Mouse (Mus musculus): ENCODE data around the gene Tex2. TPM values are rescaled to one million over a fixed set of nuclear protein-coding genes. Genes with fewer than 3 reads are reported as not detected.

The Tex2 gene
- polyA plus RNA-seq, 1 experiment from 2014 or later = 29.5 TPM

GRCm38 (mm10) chr11:106562707-106563106 is 50.5 kb downstream of the Tex2 start:
- no peaks in the 10 kb centered on the region for H3K9me3 ChIP-seq (ENCODE audit: control insufficient read depth, low read length)
- no peak for ATAC-seq
- H3K4me2 ChIP-seq (ENCODE audit: low read length) = no peak overlapping the region
- no peak overlapping the region for H3K4me3 ChIP-seq (ENCODE audit: low read length)
- 83% methylated on average over 4 of the region's 4 CpGs for whole genome bisulfite sequencing
- H3K36me3 ChIP-seq (ENCODE audit: control insufficient read depth, insufficient read depth, low read length) = peaks cover 12% of the 10 kb centered on the region
- H3K9ac ChIP-seq (ENCODE audit: low read depth, low read length) = no peak overlapping the region
- H3K27ac ChIP-seq (ENCODE audit: low read depth, low read length) = no peak overlapping the region
- peaks cover 2% of the 10 kb centered on the region; the same call in 1 of the 2 replicates for H3K4me1 ChIP-seq (ENCODE audit: control insufficient read depth, insufficient read depth, low read depth, low read length)
- no peaks in the 10 kb centered on the region for H3K27me3 ChIP-seq (replicated peaks; ENCODE audit: control insufficient read depth, insufficient read depth, low read length)

DNA sequence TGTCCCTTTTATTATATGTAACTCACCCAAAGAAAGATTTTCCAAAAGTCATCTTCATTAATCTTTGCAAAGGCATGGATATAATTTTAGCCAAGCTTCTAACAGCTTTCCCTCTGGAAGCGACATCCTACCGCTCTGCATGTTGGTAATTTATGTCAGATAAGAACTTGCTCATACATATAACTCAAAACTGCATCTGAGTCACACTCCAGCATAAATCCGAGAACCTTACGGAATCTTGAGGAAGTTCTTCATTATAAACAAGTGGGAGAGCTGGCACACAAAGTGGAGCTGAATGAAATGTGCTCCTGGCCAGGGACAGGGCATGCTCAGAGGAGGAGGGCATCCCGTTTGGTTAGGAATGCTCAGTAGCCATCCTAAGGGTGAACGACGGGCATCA is 53.5 kb downstream of the Tex2 start:
- no peak overlapping the region for H3K4me3 ChIP-seq (ENCODE audit: low read length)
- H3K36me3 ChIP-seq (ENCODE audit: control insufficient read depth, insufficient read depth, low read length) = no peaks in the 10 kb centered on the region
- no peak overlapping the region for H3K9ac ChIP-seq (ENCODE audit: low read depth, low read length)
- no peaks in the 10 kb centered on the region for H3K9me3 ChIP-seq (ENCODE audit: control insufficient read depth, low read length)
- peaks cover 5% of the 10 kb centered on the region for H3K4me1 ChIP-seq (ENCODE audit: control insufficient read depth, insufficient read depth, low read depth, low read length)
- H3K27me3 ChIP-seq (replicated peaks; ENCODE audit: control insufficient read depth, insufficient read depth, low read length) = no peaks in the 10 kb centered on the region
- H3K27ac ChIP-seq (ENCODE audit: low read depth, low read length) = no peak overlapping the region
- H3K4me2 ChIP-seq (ENCODE audit: low read length) = no peak overlapping the region
- no peak for ATAC-seq
- 91% methylated on average over 7 of the region's 7 CpGs for WGBS

- no peaks in the 10 kb centered on the region for H3K27me3 ChIP-seq (replicated peaks; ENCODE audit: control insufficient read depth, insufficient read depth, low read length)
- no peak overlapping the region for H3K9ac ChIP-seq (ENCODE audit: low read depth, low read length)
- H3K4me3 ChIP-seq (ENCODE audit: low read length) = no peak overlapping the region
Observed at GRCm38 (mm10) chr11:106558008-106558407, 55.2 kb downstream of the Tex2 start.

GRCm38 (mm10) chr11:106557398-106557797 is 55.8 kb downstream of the Tex2 start:
- ATAC-seq = no peak
- Histone ChIP-seq H3K4me1 (ENCODE audit: control insufficient read depth, insufficient read depth, low read depth, low read length) (peaks cover 5% of the 10 kb centered on the region), H3K27me3 (replicated peaks; ENCODE audit: control insufficient read depth, insufficient read depth, low read length) (no peaks in the 10 kb centered on the region), H3K4me2 (ENCODE audit: low read length) (no peak overlapping the region), H3K4me3 (ENCODE audit: low read length) (no peak overlapping the region), H3K9me3 (ENCODE audit: control insufficient read depth, low read length) (no peaks in the 10 kb centered on the region), H3K36me3 (ENCODE audit: control insufficient read depth, insufficient read depth, low read length) (no peaks in the 10 kb centered on the region), H3K9ac (ENCODE audit: low read depth, low read length) (no peak overlapping the region), H3K27ac (ENCODE audit: low read depth, low read length) (no peak overlapping the region)
- WGBS = 84% methylated on average over 7 of the region's 7 CpGs

More at GRCm38 (mm10) chr11:106558008-106558407, 55.2 kb downstream of the Tex2 start:
- WGBS = 75% methylated on average over 4 of the region's 4 CpGs
- H3K36me3 ChIP-seq (ENCODE audit: control insufficient read depth, insufficient read depth, low read length) = no peaks in the 10 kb centered on the region
- no peak overlapping the region for H3K27ac ChIP-seq (ENCODE audit: low read depth, low read length)
- H3K4me1 ChIP-seq (ENCODE audit: control insufficient read depth, insufficient read depth, low read depth, low read length) = peaks cover 5% of the 10 kb centered on the region
- no peaks in the 10 kb centered on the region for H3K9me3 ChIP-seq (ENCODE audit: control insufficient read depth, low read length)
- no peak for ATAC-seq
- H3K4me2 ChIP-seq (ENCODE audit: low read length) = no peak overlapping the region

DNA sequence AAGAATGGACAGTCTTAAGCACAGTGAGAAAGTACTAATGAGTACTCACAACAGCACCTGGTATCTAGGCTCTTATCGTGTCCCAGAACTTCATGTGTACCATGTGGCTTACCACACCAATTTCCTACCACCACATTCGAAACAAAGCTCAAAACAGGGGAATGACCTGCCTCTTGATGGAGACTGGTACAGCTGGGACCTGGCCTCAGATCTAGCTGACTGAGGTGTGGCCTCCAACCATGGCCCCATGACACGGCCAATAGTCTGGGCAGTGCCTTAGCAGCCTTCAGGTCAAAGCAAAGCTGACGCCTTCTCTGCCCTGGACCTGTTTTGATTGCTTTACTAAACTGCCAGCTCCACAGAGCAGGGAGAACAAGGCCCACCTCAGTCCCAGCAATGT is 56.5 kb downstream of the Tex2 start:
- Histone ChIP-seq H3K36me3 (ENCODE audit: control insufficient read depth, insufficient read depth, low read length) (no peaks in the 10 kb centered on the region), H3K9ac (ENCODE audit: low read depth, low read length) (no peak overlapping the region), H3K27ac (ENCODE audit: low read depth, low read length) (no peak overlapping the region), H3K9me3 (ENCODE audit: control insufficient read depth, low read length) (no peaks in the 10 kb centered on the region), H3K4me1 (ENCODE audit: control insufficient read depth, insufficient read depth, low read depth, low read length) (peaks cover 5% of the 10 kb centered on the region), H3K4me3 (ENCODE audit: low read length) (no peak overlapping the region), H3K27me3 (replicated peaks; ENCODE audit: control insufficient read depth, insufficient read depth, low read length) (no peaks in the 10 kb centered on the region), H3K4me2 (ENCODE audit: low read length) (no peak overlapping the region)
- ATAC-seq = no peak
- WGBS = 78% methylated on average over 4 of the region's 4 CpGs

- WGBS = 61% methylated on average over 10 of the region's 10 CpGs
Observed at GRCm38 (mm10) chr11:106555805-106556615, 57.2 kb downstream of the Tex2 start.

GRCm38 (mm10) chr11:106550398-106550797 is 62.8 kb downstream of the Tex2 start:
- H3K27ac ChIP-seq (ENCODE audit: low read depth, low read length) = no peak overlapping the region
- no peak for ATAC-seq
- H3K27me3 ChIP-seq (replicated peaks; ENCODE audit: control insufficient read depth, insufficient read depth, low read length) = no peaks in the 10 kb centered on the region
- H3K4me2 ChIP-seq (ENCODE audit: low read length) = no peak overlapping the region
- 90% methylated on average over 3 of the region's 4 CpGs for WGBS
- no peaks in the 10 kb centered on the region; the same call in 1 of the 2 replicates for H3K4me1 ChIP-seq (ENCODE audit: control insufficient read depth, insufficient read depth, low read depth, low read length)
- H3K4me3 ChIP-seq (ENCODE audit: low read length) = no peak overlapping the region
- no peaks in the 10 kb centered on the region for H3K9me3 ChIP-seq (ENCODE audit: control insufficient read depth, low read length)
- H3K9ac ChIP-seq (ENCODE audit: low read depth, low read length) = no peak overlapping the region
- H3K36me3 ChIP-seq (ENCODE audit: control insufficient read depth, insufficient read depth, low read length) = peaks cover 6% of the 10 kb centered on the region; the same call in 1 of the 2 replicates

More at GRCm38 (mm10) chr11:106555805-106556615, 57.2 kb downstream of the Tex2 start:
- H3K4me1 ChIP-seq (ENCODE audit: control insufficient read depth, insufficient read depth, low read depth, low read length) = peaks cover 5% of the 10 kb centered on the region
- no peaks in the 10 kb centered on the region for H3K9me3 ChIP-seq (ENCODE audit: control insufficient read depth, low read length)
- H3K9ac ChIP-seq (ENCODE audit: low read depth, low read length) = no peak overlapping the region
- no peak overlapping the region for H3K4me2 ChIP-seq (ENCODE audit: low read length)
- ATAC-seq = no peak
- H3K27me3 ChIP-seq (replicated peaks; ENCODE audit: control insufficient read depth, insufficient read depth, low read length) = no peaks in the 10 kb centered on the region
- no peak overlapping the region for H3K4me3 ChIP-seq (ENCODE audit: low read length)
- H3K27ac ChIP-seq (ENCODE audit: low read depth, low read length) = no peak overlapping the region
- H3K36me3 ChIP-seq (ENCODE audit: control insufficient read depth, insufficient read depth, low read length) = no peaks in the 10 kb centered on the region

GRCm38 (mm10) chr11:106546081-106546480 is 67.1 kb downstream of the Tex2 start:
- Histone ChIP-seq H3K36me3 (ENCODE audit: control insufficient read depth, insufficient read depth, low read length) (peaks cover 14% of the 10 kb centered on the region; the same call in 1 of the 2 replicates), H3K27me3 (replicated peaks; ENCODE audit: control insufficient read depth, insufficient read depth, low read length) (no peaks in the 10 kb centered on the region), H3K9ac (ENCODE audit: low read depth, low read length) (no peak overlapping the region), H3K27ac (ENCODE audit: low read depth, low read length) (no peak overlapping the region), H3K4me1 (ENCODE audit: control insufficient read depth, insufficient read depth, low read depth, low read length) (no peaks in the 10 kb centered on the region), H3K9me3 (ENCODE audit: control insufficient read depth, low read length) (no peaks in the 10 kb centered on the region), H3K4me2 (ENCODE audit: low read length) (no peak overlapping the region), H3K4me3 (ENCODE audit: low read length) (no peak overlapping the region)
- no peak for ATAC-seq
- 95% methylated on average over 4 of the region's 4 CpGs for WGBS

DNA sequence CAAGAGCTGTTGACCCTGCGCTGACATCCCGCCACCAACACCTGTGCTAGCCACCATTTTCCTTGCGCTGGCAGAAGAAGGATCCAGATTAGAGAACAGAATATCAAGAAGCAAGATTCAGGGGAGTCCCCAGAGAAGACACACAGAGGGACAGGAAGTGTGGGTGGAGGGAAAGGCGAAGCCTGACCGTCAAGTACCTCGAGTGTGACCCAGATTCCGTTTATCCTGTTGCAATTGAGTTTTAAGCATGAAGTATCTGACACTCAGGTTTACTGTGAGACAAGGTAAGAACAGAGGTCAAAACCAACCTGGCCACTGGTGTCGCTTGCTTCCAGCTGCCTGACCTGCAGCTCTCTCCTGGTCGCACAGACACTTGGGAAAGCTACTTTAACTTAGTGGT is 68.3 kb downstream of the Tex2 start:
- Histone ChIP-seq H3K4me3 (ENCODE audit: low read length) (no peak overlapping the region), H3K27me3 (replicated peaks; ENCODE audit: control insufficient read depth, insufficient read depth, low read length) (no peaks in the 10 kb centered on the region), H3K4me2 (ENCODE audit: low read length) (no peak overlapping the region), H3K27ac (ENCODE audit: low read depth, low read length) (no peak overlapping the region), H3K4me1 (ENCODE audit: control insufficient read depth, insufficient read depth, low read depth, low read length) (no peaks in the 10 kb centered on the region), H3K9me3 (ENCODE audit: control insufficient read depth, low read length) (no peaks in the 10 kb centered on the region), H3K36me3 (ENCODE audit: control insufficient read depth, insufficient read depth, low read length) (peaks cover 14% of the 10 kb centered on the region; the same call in 1 of the 2 replicates), H3K9ac (ENCODE audit: low read depth, low read length) (no peak overlapping the region)
- WGBS = 87% methylated on average over 9 of the region's 9 CpGs
- ATAC-seq = no peak
